Mouse (Mus musculus) heart, postnatal 0 days (tissue): ENCODE data around the gene Syne4. TPM values are rescaled to one million over a fixed set of nuclear protein-coding genes. Genes with fewer than 3 reads are reported as not detected.

Source experiments
- ATAC-seq: fragments of 200-750 bp; cut with Nextera tagmentation; 2 replicates; pipeline ENCODE4 v1.8.0; 2017; ENCODE audit warnings: low read depth, moderate number of reproducible peaks, moderate library complexity; ENCODE audit not compliant: insufficient read depth
- DNase-seq: peaks from one replicate; pipeline ENCODE4 v3.0.0-alpha.2; 2016; ENCODE audit warnings: low spot score
- H3K27ac ChIP-seq: fragments of 300-500 bp; sonication (generic); 2 replicates; pipeline ENCODE4 v1.5.1; 2014; ENCODE audit warnings: low read depth, mild to moderate bottlenecking
- H3K27me3 ChIP-seq: fragments of 300-500 bp; sonication (generic); 2 replicates; pipeline ENCODE4 v1.6.1; 2014; ENCODE audit warnings: low read length, mixed read lengths; ENCODE audit not compliant: control insufficient read depth, insufficient read depth
- H3K36me3 ChIP-seq: fragments of 300-500 bp; sonication (generic); replicated peaks from 2 replicates; pipeline ENCODE4 v1.6.1; 2014; ENCODE audit warnings: low read length, mixed read lengths; ENCODE audit not compliant: control insufficient read depth, insufficient read depth
- H3K4me1 ChIP-seq: fragments of 300-500 bp; sonication (generic); 2 replicates; pipeline ENCODE4 v1.6.1; 2014; ENCODE audit warnings: antibody characterized with exemption; ENCODE audit not compliant: control insufficient read depth, insufficient read depth
- H3K4me2 ChIP-seq: fragments of 300-500 bp; sonication (generic); 2 replicates; pipeline ENCODE4 v1.6.1; 2014; ENCODE audit warnings: low read depth, mild to moderate bottlenecking, low read length, moderate library complexity
- H3K4me3 ChIP-seq: fragments of 300-500 bp; sonication (generic); 2 replicates; pipeline ENCODE4 v1.5.1; 2014; ENCODE audit warnings: low read depth, low read length
- H3K9ac ChIP-seq: fragments of 300-500 bp; sonication (generic); replicated peaks from 2 replicates; pipeline ENCODE4 v1.6.1; 2014; ENCODE audit warnings: low read depth, low read length, mixed read lengths
- H3K9me3 ChIP-seq: fragments of 300-500 bp; sonication (generic); replicated peaks from 2 replicates; pipeline ENCODE4 v1.6.1; 2016; ENCODE audit warnings: low read length; ENCODE audit not compliant: control insufficient read depth
- CTCF ChIP-seq: IDR thresholded peaks from 2 replicates; pipeline ENCODE4 v1.5.1; 2016; ENCODE audit warnings: antibody characterized with exemption, control low read depth, low read depth
- EP300 ChIP-seq: IDR thresholded peaks from 2 replicates; pipeline ENCODE4 v1.6.1; 2016; ENCODE audit warnings: antibody characterized with exemption, low read depth
- WGBS: fragments of 180-500 bp; shearing (Covaris S2); extraction: QIAGEN DNeasy Blood & Tissue Kit; methylation state at CpG from one replicate; pipeline ENCODE4 v1.1.7; 2014; 5-methylcytosine and 5-hydroxymethylcytosine counted together
- polyA plus RNA-seq: library from polyadenylated mRNA; unstranded; fragments of >200 nt; fragmentation: Nextera tagmentation; extraction: Ambion mirVana; gene quantifications from 2 replicates; pipeline ENCODE4 v1.2.1, GENCODE M21; 2015
- total RNA-seq: library from RNA; depleted of rRNA; stranded (reverse); fragments of >200 nt; gene quantifications from 2 replicates; pipeline ENCODE4 v1.2.3, GENCODE M21; 2014; ENCODE audit warnings: low replicate concordance

Gene Syne4
- total and polyA plus RNA-seq, 2 experiments from 2014 or later: 0.34 to 1.6 TPM

DNA sequence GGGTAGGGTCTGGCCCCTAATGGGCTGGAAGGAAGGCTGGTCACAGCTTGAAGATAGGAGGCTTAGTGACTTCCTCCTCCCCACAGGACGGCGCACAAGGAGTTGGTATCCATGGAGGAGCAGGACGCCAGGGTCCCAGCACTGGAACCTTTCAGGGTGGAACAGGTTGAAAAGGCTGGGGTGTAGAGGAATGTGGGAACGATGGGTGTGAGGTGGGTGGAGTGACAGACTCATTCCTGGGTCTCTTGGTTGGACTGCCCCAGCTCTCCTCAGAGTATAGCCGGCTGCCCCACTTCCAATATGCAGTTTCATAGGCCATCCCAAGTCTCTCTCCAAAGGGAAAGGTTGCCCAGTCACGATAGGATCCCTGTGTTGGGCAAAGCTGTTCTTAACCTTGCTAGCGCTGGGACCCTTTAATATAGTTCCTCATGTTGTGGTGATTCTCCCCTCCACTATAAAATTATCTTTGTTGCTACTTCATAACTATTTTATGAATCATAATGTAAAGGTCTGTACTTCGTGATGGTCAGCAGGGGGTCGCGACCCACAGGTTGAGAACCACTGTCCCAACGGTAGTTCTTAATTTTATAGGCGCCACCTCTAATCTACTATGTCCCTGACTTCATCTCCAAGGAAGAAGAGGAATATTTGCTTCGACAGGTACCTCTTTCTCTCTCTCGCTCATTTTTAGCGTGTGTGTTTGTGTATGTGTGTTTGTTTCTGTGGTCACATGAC is 5.0 kb upstream of the Syne4 start:
- Histone ChIP-seq H3K27me3 (no peaks in the 10 kb centered on the region), H3K4me2 (peak overlapping the region; percentile 89), H3K9me3 (no peaks in the 10 kb centered on the region), H3K36me3 (peaks cover 4% of the 10 kb centered on the region), H3K4me1 (peaks cover 10% of the 10 kb centered on the region; the same call in 1 of the 2 replicates), H3K4me3 (peak overlapping the region; percentile 74), H3K9ac (peak overlapping the region; percentile 59; the same call in 1 of the 2 replicates), H3K27ac (no peak overlapping the region)
- no peak for DNase-seq
- no peak for ATAC-seq
- 55% methylated on average over 15 of the region's 15 CpGs for WGBS
- no peak for TF ChIP-seq EP300
- no peak for TF ChIP-seq CTCF

DNA sequence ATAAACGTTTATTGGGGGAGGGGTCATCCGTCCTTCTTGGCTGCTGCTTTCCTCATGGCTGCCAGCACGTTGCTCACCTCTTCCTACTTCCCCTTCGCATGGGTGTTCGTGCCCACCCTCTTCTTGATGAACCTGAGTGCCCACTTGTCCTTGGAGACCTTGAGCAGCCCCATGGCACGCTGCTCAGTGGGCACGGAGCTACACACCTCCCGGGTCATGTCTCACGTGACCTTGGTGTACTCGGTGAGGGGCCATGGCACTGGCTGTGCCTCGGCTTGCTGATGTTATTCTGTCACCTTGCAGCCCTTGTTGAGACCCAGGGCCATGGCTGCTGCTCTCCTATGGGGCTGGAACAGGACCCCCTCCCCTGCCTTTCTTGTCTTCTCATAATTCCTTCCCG is 4.5 kb upstream of the Syne4 start:
- no peak overlapping the region for H3K27ac ChIP-seq
- no peak for ATAC-seq
- H3K9me3 ChIP-seq: no peaks in the 10 kb centered on the region
- no peak for TF ChIP-seq CTCF
- no peak for TF ChIP-seq EP300
- no peak overlapping the region for H3K9ac ChIP-seq
- 81% methylated on average over 12 of the region's 12 CpGs for WGBS
- no peak for DNase-seq
- no peak overlapping the region for H3K4me2 ChIP-seq
- H3K27me3 ChIP-seq: no peaks in the 10 kb centered on the region
- H3K4me3 ChIP-seq: no peak overlapping the region
- H3K36me3 ChIP-seq: peaks cover 4% of the 10 kb centered on the region
- peaks cover 10% of the 10 kb centered on the region; the same call in 1 of the 2 replicates for H3K4me1 ChIP-seq

DNA sequence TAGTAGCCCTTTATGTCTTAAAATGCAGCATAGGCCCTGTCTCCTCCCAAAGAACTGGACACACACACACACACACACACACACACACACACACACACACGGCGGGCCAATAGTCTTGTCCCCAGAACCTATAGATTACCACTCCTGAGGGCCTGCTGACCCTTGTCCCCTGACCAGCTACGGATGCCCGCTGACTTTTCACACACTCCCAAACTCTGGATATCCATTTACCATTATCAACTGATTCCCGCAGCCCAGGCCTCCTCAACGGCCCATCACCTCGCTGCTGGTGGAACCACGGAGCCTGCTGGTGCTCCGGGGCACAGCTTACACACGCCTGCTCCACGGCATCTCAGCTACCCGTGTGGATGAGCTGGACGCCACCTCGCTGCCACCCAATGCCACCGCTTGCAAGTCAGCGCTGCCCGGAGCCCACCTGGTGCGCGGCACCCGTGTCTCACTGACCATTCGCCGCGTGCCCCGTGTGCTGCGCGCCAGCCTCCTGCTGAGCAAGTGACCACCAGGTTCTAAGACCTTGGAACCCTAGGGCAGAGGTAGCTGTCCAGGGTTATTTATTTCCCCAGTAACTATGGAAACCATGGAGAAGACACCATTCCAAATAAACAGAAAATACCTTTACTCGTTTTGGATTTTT is 814 bp upstream of the Syne4 start:
- H3K4me3 ChIP-seq: no peak overlapping the region
- no peaks in the 10 kb centered on the region for H3K9me3 ChIP-seq
- H3K9ac ChIP-seq: no peak overlapping the region
- DNase-seq (no peak), ATAC-seq (no peak)
- H3K27me3 ChIP-seq: no peaks in the 10 kb centered on the region
- H3K36me3 ChIP-seq: peaks cover 4% of the 10 kb centered on the region
- WGBS: 52% methylated on average over 27 of the region's 27 CpGs
- H3K4me1 ChIP-seq: peaks cover 7% of the 10 kb centered on the region; the same call in 1 of the 2 replicates
- no peak overlapping the region for H3K4me2 ChIP-seq
- H3K27ac ChIP-seq: no peak overlapping the region
- TF ChIP-seq EP300 (no peak), CTCF (no peak)

DNA sequence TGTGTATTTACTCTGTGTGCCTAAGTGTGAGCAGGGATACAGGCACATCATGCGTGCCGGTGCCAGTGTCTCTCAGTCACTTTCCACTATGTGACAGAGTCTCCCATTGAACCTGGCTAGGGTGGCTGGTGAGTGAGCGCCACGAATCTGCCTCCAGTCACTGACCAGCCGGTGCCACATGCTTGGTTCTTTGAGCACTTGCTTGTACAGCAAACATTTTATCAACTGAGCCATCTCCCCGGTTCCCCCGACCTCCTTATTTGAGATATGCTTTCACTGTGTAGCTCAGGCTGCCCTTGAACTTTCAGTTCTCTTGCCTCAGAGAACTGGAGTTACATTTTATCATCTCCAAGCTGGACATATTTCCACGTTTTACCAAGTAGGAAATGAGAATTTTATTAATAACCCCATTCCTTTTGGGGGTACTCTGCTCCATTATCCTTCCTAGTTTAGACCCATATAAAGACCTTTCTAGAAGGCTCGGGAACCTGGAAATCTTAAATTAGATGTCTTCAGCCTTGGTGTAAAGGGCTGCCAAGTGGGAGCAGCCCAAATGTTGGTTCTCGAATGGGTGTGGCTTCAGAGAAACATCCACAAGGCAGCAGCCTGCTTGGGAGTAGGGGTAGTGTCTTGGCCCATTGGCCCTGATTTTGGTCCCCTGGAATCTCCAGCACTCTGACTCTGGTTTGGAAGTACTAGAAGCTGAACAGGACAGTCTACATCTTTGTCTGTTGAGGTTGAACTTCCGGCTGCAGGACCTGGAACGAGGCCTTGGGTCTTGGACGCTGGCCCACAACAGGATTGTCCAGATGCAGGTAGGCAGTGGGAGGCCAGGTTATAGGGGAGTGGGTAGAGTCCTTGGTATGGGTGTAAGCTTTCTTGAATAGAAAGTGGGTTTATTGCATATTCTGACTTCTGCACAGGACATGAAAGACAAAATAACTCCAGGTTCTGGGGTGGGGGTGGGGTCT is 1.2 kb downstream of the Syne4 start:
- TF ChIP-seq EP300 (no peak), CTCF (no peak)
- WGBS: 71% methylated on average over 13 of the region's 13 CpGs
- H3K4me3 ChIP-seq: no peak overlapping the region

DNA sequence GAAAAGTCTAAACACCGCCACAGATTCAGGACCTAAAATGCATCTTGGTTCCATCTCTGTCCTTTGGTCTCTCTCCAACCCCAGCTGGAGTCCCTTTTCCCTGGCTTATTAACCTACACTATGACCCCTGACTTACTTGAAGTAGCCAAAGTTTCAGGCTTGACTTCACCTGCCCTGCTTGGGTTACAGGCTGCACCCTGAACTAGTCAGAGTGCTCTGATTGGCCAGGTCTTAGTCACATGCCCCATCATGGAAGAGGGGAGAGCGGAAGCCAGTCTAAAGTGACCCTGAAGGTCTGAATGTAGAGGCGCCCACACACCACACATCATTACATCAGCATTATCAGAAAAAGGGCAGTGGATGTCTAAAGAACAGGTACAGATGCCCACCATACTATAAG is 3.5 kb downstream of the Syne4 start:
- no peak overlapping the region for H3K27ac ChIP-seq
- no peak for DNase-seq
- no peak overlapping the region for H3K9ac ChIP-seq
- no peaks in the 10 kb centered on the region for H3K27me3 ChIP-seq
- H3K4me3 ChIP-seq: no peak overlapping the region
- H3K4me1 ChIP-seq: peaks cover 11% of the 10 kb centered on the region
- no peak for TF ChIP-seq CTCF
- TF ChIP-seq EP300: no peak
- no peaks in the 10 kb centered on the region for H3K36me3 ChIP-seq
- WGBS: 90% methylated on average over 3 of the region's 3 CpGs
- no peaks in the 10 kb centered on the region for H3K9me3 ChIP-seq
- no peak for ATAC-seq
- H3K4me2 ChIP-seq: no peak overlapping the region

More for the DNA sequence above, 1.2 kb downstream of the Syne4 start:
- Histone ChIP-seq H3K27ac (no peak overlapping the region), H3K4me1 (no peaks in the 10 kb centered on the region), H3K9me3 (no peaks in the 10 kb centered on the region), H3K4me2 (no peak overlapping the region), H3K9ac (no peak overlapping the region), H3K36me3 (peaks cover 3% of the 10 kb centered on the region), H3K27me3 (no peaks in the 10 kb centered on the region)
- no peak for ATAC-seq
- no peak for DNase-seq
